Mouse (Mus musculus) gastrocnemius, postnatal 36 days (tissue): ENCODE measurements around the gene Rab31. TPM values are rescaled to one million over a fixed set of nuclear protein-coding genes. Genes with fewer than 3 reads are reported as not detected.
A peak's percentile ranks its signal among the peaks of the same experiment; 100 is the strongest.

Experiments used
- DNase-seq, 2 experiments: peaks; one replicate each; pipeline ENCODE4 v3.0.0; 2022
- intact Hi-C: fragments of 180-260 bp; cut with DNase I; formaldehyde crosslinking; loops from one replicate; pipeline ENCODE4 v1.15.1; 2025
- total RNA-seq, 2 experiments: library from RNA; stranded (reverse); gene quantifications; 2 replicates each; pipeline ENCODE4 v1.2.3; 2021

Rab31 gene
- total RNA-seq, 2 experiments from 2014 or later, result 4.7 to 5.5 TPM

DNA sequence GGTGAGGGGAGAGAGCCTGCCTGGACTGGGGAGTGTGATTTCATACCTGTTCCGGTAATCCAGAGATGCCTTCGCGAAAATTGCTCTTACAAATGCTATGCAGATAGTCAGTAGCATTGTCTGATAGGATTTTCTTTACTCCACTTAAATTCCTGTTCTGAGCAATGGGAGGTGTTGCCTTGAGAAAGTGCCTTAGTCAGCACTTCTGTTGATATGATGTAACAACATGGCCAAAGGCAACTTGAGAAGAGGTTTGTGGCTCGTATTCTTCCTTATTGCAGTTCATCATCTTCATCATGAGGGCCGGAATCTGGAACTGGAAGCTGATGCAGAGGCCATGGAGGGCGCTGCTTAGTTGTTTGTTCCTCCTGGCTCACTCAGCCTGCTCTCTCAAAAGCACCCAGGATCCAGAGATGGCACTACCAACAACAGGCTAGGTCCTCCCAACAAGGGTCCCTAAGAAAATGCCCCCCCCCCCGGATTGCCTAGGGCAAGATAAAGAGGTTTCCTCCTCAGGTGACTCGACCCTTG, 12.1 kb upstream of the Rab31 start:
- DNase-seq, result no peak
- intact Hi-C loops, result loop anchor here (5.0 kb wide), 1 partner anchor 172 kb away; the partner anchor contains the start of gene Vapa

- intact Hi-C loops, result loop anchor here (5.0 kb wide), 1 partner anchor 171 kb away; the partner anchor contains the start of gene Vapa
- DNase-seq, result peak; percentile 59 to 64
Observed at GRCm38 (mm10) chr17:65783182-65784161, 10.9 kb upstream of the Rab31 start.

DNA sequence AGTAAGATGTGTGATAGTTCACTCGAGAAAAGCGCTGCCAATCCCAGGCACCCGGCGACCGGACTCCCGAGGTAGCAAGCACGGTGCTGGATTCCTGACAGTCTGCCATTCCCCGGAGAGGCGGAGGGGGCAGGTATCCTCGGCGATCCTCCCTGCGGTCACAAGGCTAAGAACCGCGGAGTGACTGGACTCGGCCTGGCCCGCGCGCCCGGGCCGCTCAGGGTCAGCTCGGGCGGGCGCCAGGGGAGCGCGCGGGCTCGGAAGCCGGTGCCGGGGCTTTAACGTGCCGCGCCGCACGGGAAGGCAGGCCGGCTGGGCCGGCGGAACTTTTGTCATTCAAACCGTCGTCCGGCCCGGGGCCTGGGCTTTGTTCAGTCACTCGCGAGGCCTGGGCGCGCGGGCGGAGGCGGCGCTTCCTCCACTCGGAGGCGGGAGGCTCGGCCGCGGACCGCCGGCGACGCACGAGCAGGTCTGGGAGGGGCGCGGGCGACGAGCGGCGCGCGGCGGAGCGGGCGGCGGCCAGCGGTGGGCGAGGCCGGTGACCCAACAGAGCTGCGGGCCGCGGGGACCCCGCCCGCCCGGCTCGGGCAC, 10.1 kb upstream of the Rab31 start, which contains the start of gene Ppp4r1:
Gene Ppp4r1 (plus strand): TSS at position 23 of the 591 bp plus-strand sequence.
- intact Hi-C loops, result loop anchor here (5.0 kb wide), 1 partner anchor 170 kb away; the partner anchor contains the start of gene Vapa
- peak; percentile 79 to 80 for DNase-seq

GRCm38 (mm10) chr17:65780970-65781369, 8.4 kb upstream of the Rab31 start:
- intact Hi-C loops, result loop anchor here (5.0 kb wide), 1 partner anchor 169 kb away; the partner anchor contains the start of gene Vapa
- no peak for DNase-seq

DNA sequence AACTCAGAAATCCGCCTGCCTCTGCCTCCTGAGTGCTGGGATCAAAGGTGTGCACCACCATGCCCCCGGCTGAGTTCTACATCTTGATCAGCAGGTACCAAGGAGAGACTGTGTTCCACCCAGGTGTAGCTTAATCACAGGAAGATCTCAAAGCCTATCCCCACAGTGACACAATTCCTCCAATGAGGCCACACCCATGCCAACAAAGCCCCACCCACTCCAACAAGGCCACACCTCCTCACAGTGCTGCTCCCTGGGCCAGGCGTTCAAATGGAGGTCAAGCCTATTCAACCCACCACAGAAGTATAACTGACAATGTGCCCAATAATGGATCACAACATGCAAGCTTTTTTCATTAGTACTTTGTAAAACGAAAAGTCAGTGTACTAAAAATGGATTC, 4.9 kb upstream of the Rab31 start:
- intact Hi-C loops, result no loop called here
- DNase-seq, result no peak

- DNase-seq, result no peak
- intact Hi-C loops, result no loop called here
Observed at GRCm38 (mm10) chr17:65776228-65776627, 3.7 kb upstream of the Rab31 start.

GRCm38 (mm10) chr17:65774439-65774838, 1.9 kb upstream of the Rab31 start:
- no peak for DNase-seq
- intact Hi-C loops, result loop anchor here (5.0 kb wide), 1 partner anchor 62 kb away; no protein-coding TSS in a partner anchor

- no peak for DNase-seq
- intact Hi-C loops, result loop anchor here (5.0 kb wide), 1 partner anchor 61 kb away; no protein-coding TSS in a partner anchor
Observed at GRCm38 (mm10) chr17:65773617-65774016, 1.1 kb upstream of the Rab31 start.

GRCm38 (mm10) chr17:65770982-65771915, 1.3 kb downstream of the Rab31 start:
- intact Hi-C loops, result loop anchor here (5.0 kb wide), 1 partner anchor 59 kb away; no protein-coding TSS in a partner anchor
- DNase-seq, result no peak

GRCm38 (mm10) chr17:65768486-65768885, 4.1 kb downstream of the Rab31 start:
- intact Hi-C loops, result no loop called here

GRCm38 (mm10) chr17:65763221-65763620, 9.3 kb downstream of the Rab31 start:
- no peak for DNase-seq
- intact Hi-C loops, result no loop called here

More at GRCm38 (mm10) chr17:65768486-65768885, 4.1 kb downstream of the Rab31 start:
- DNase-seq, result no peak

DNA sequence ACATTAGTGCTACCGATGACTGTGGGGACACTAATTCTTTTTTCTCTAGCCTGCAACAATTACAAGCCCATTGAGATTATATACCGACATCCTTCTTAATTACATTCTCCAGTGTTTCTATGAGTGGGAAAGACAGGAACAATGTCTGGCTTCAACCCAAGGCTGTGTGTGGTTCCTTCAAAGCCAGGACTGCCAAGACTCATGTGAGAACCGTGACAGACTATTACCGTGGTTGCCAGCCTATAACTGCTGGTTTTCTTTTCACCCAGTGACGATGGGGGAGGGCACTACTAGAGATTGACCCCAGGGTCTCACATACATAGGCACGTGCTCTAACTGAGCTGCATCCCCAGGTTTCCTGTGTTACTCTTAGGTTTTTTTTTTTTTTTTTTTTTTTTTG, 15.4 kb downstream of the Rab31 start:
- intact Hi-C loops, result no loop called here
- DNase-seq, result no peak

GRCm38 (mm10) chr17:65755857-65756256, 16.7 kb downstream of the Rab31 start:
- intact Hi-C loops, result no loop called here
- DNase-seq, result no peak

GRCm38 (mm10) chr17:65753130-65753529, 19.4 kb downstream of the Rab31 start:
- intact Hi-C loops, result no loop called here

DNA sequence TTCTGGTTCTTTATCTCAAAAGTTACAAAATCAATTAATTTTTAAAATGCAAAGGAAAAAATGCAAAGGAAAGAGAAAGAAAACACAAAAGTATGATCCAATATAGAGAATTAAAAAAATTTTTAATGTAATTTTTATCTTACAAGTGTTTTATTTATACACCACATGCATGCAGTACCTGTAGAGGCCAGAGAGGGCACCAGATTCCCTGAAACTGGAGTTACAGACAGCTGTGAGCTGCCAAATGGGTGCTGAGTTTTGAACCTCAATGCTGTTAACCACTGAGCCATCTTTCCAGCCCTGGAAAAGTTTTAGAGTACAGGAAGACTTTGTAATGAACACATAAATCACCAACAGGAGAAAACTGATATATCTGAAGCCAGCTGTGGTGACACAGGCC, 22.3 kb downstream of the Rab31 start:
- intact Hi-C loops, result no loop called here
- no peak for DNase-seq

More at GRCm38 (mm10) chr17:65753130-65753529, 19.4 kb downstream of the Rab31 start:
- no peak for DNase-seq

GRCm38 (mm10) chr17:65749803-65750202, 22.7 kb downstream of the Rab31 start:
- no peak for DNase-seq
- intact Hi-C loops, result no loop called here

- no peak for DNase-seq
- intact Hi-C loops, result no loop called here
Observed at GRCm38 (mm10) chr17:65748997-65749396, 23.6 kb downstream of the Rab31 start.

DNA sequence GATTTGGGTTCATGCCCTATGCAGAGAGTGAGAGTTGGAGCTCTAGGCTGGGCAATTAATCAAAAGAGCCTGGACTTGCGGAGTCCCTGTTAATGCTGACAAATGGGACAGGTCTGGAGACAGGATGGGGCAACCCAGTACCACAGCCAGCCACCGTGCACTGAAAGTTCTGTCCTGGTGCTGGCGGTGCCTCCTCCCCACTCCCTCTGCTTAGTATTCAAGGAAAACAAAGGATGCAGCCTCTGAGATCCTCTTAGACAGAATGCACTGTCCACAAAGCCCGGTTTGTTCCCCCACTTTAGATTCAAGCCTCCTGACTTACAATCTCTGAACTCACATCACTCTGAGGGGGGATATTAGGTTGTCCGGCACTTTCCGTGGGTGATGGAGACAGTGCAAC, 26.2 kb downstream of the Rab31 start:
- intact Hi-C loops, result no loop called here
- no peak for DNase-seq

GRCm38 (mm10) chr17:65743664-65744330, 28.8 kb downstream of the Rab31 start:
- DNase-seq, result no peak
- intact Hi-C loops, result no loop called here
